Mouse (Mus musculus) ES-E14 (cell line): ENCODE measurements around the gene Bag3. TPM values are rescaled to one million over a fixed set of nuclear protein-coding genes. Genes with fewer than 3 reads are reported as not detected.
"Not testable (repeated sequence)": the region's sequence is repeated elsewhere in the genome, so short reads cannot be mapped to it uniquely, and the experiment has no call there.

Source experiments
- DNase-seq: peaks from one replicate; pipeline ENCODE4 v3.0.0-alpha.2; 2013; ENCODE audit warnings: low read depth, low spot score
- H3K27ac ChIP-seq: 2 replicates; pipeline ENCODE4 v1.5.1; 2012; ENCODE audit warnings: low read depth, mild to moderate bottlenecking, low read length, moderate library complexity, mixed read lengths; ENCODE audit not compliant: poor library complexity, insufficient read depth, severe bottlenecking
- H3K36me3 ChIP-seq: 2 replicates; pipeline ENCODE4 v1.6.1; 2012; ENCODE audit warnings: mild to moderate bottlenecking, low read length, moderate library complexity, mixed read lengths; ENCODE audit not compliant: control insufficient read depth, poor library complexity, insufficient read depth, severe bottlenecking
- H3K4me1 ChIP-seq, 2 experiments: fragments of 150-350 bp in 1 of 2; sonication (generic) in 1 of 2; 2 replicates each; pipeline ENCODE4 v1.6.1; 2012; ENCODE audit warnings: low read length in 2 of 2, mild to moderate bottlenecking in 1 of 2, mixed read lengths in 1 of 2; ENCODE audit not compliant: control insufficient read depth in 2 of 2, insufficient read depth in 2 of 2, poor library complexity in 1 of 2
- H3K4me3 ChIP-seq, 2 experiments: fragments of 150-350 bp in 1 of 2; sonication (generic) in 1 of 2; 2 replicates each; pipeline ENCODE4 v1.5.1; 2012; ENCODE audit warnings: low read length in 2 of 2, low read depth in 1 of 2, mild to moderate bottlenecking in 1 of 2, mixed read lengths in 1 of 2; ENCODE audit not compliant: insufficient read depth in 1 of 2, poor library complexity in 1 of 2, severe bottlenecking in 1 of 2
- H3K9ac ChIP-seq: 2 replicates; pipeline ENCODE4 v1.6.1; 2012; ENCODE audit warnings: low read depth, mild to moderate bottlenecking, low read length, mixed read lengths; ENCODE audit not compliant: poor library complexity, insufficient read depth, severe bottlenecking
- H3K9me3 ChIP-seq: fragments of 150-350 bp; sonication (generic); 2 replicates; pipeline ENCODE4 v1.6.1; 2012; ENCODE audit warnings: low read depth, mild to moderate bottlenecking, low read length; ENCODE audit not compliant: control insufficient read depth, insufficient read depth
- CHD2 ChIP-seq: IDR thresholded peaks from 2 replicates; pipeline ENCODE4 v1.6.1; 2014; ENCODE audit warnings: mild to moderate bottlenecking, low read depth, low read length, inconsistent platforms
- HCFC1 ChIP-seq: IDR thresholded peaks from 2 replicates; pipeline ENCODE4 v1.6.1; 2012; ENCODE audit warnings: low read length, inconsistent platforms, borderline replicate concordance; ENCODE audit not compliant: insufficient read depth
- MAFK ChIP-seq: IDR thresholded peaks from 2 replicates; pipeline ENCODE4 v1.6.1; 2014; ENCODE audit warnings: mild to moderate bottlenecking, low read depth, low read length, inconsistent platforms; ENCODE audit not compliant: insufficient read depth
- ZC3H11A ChIP-seq: IDR thresholded peaks from 2 replicates; pipeline ENCODE4 v1.6.1; 2012; ENCODE audit warnings: low read depth, mild to moderate bottlenecking, inconsistent platforms, low read length, borderline replicate concordance
- ZNF384 ChIP-seq: IDR thresholded peaks from 2 replicates; pipeline ENCODE4 v1.6.1; 2012; ENCODE audit warnings: low read depth, low read length, inconsistent platforms
- in situ Hi-C, 2 experiments: fragments of 600-800 bp; cut with MboI; formaldehyde crosslinking; loops; one replicate each; pipeline ENCODE4 v1.15.1; 2025; ENCODE audit warnings: low sequenced_read_pairs in 2 of 2, inconsistent platforms in 1 of 2; ENCODE audit not compliant: unreplicated experiment in 2 of 2
- total RNA-seq: library from RNA; depleted of rRNA; stranded (reverse); fragments of 300-350 nt; gene quantifications from 2 replicates; pipeline ENCODE4 v1.2.3, GENCODE M21; 2012

The Bag3 gene
- total RNA-seq, 1 experiment = 13.6 TPM

DNA sequence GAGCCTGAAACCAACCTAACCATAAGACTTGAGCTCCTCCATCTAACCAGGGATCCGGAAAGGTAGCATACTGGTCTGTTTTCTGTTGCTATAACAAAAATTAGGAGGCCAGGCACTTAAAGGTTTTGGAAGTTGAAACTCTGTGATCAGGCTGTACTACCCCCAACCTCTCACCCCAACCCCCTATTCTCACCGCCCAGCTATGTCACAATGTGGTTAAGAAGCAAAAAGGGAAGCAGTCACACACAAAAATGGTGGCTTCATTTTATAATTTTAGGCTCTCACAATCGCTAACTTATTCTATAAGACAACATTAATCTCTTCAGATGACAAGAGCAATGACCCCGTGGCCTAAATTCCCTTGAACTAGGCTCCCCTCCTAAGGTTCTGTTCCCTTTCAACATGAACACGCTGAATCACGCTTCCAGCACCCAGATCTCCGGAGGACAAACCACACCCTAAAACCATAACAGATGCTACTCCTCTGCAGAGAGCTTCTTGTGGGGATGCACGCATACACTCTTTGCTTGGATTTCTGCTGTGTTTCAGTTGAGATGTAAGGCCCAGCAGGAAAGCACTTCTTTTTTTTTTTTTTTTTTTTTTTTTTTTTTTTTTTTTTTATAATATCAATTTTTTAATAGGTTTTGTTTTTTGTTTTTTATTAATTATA lies 46.7 kb downstream of the Bag3 start:
- H3K36me3 ChIP-seq = no peaks in the 10 kb centered on the region
- TF ChIP-seq HCFC1 (no peak), MAFK (no peak), CHD2 (no peak), ZNF384 (no peak), ZC3H11A (no peak)
- in situ Hi-C loops = no loop called here
- no peak overlapping the region for H3K27ac ChIP-seq
- no peak overlapping the region for H3K4me3 ChIP-seq
- H3K4me1 ChIP-seq = peaks cover 6 to 9% of the 10 kb centered on the region in 2 experiments; a peak in 2 of 4 replicates
- H3K9me3 ChIP-seq = no peaks in the 10 kb centered on the region
- no peak for DNase-seq
- no peak overlapping the region for H3K9ac ChIP-seq

GRCm38 (mm10) chr7:128570657-128571056 lies 47.2 kb downstream of the Bag3 start:
- in situ Hi-C loops = not testable (repeated sequence)

DNA sequence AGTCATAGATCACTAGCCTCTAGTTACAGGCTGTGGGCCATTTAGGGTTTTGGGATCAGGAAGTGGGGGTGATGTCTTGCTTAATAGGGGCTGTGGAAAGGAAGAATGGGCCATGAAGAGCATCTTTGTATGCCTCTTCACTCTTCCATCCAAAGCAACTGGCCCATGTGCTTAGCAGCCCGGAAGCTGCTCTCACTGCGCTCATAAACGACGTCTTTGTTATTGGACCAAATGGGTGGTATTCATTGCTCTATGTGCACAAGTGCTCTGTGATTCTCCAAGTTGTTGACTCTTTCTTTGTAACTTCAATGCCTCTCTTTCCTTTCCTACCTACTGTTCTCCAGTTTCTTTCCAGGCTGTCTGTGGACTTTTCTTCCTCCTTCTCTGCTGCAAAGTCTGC lies 48.6 kb downstream of the Bag3 start:
- TF ChIP-seq ZC3H11A = no peak
- TF ChIP-seq MAFK = no peak
- TF ChIP-seq ZNF384 = no peak
- TF ChIP-seq CHD2 = no peak
- TF ChIP-seq HCFC1 = no peak
- Histone ChIP-seq H3K9ac (no peak overlapping the region), H3K4me3 (no peak overlapping the region), H3K4me1 (peaks cover 0 to 3% of the 10 kb centered on the region in 2 experiments; a peak in 1 of 4 replicates), H3K36me3 (no peaks in the 10 kb centered on the region), H3K27ac (no peak overlapping the region), H3K9me3 (no peaks in the 10 kb centered on the region)
- in situ Hi-C loops = no loop called here
- DNase-seq = no peak

More at GRCm38 (mm10) chr7:128570657-128571056, 47.2 kb downstream of the Bag3 start:
- DNase-seq, H3K9ac ChIP-seq, H3K9me3 ChIP-seq, H3K4me3 ChIP-seq, H3K36me3 ChIP-seq, H3K4me1 ChIP-seq, H3K27ac ChIP-seq: not testable (repeated sequence)

DNA sequence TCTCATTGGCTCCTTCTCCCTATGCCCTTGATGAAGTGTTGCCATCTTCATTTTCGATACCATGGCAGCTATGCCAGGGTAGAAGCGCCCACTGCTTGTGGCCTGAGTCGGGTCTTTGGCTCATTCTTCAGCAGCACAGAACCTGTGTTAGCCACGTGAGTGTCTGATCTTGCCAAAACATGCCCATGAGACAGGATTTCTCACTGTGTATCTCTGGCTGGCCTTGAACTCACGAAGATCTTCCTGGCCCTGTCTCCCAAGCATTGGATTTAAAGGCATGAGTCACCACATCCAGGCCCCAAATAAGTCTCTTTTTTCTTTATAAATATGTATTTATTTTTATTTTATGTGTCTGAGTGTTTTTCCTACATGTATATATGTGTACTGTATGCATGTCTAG lies 51.8 kb downstream of the Bag3 start:
- no peak for DNase-seq
- TF ChIP-seq ZC3H11A (no peak), ZNF384 (no peak), CHD2 (no peak), MAFK (no peak), HCFC1 (no peak)
- Histone ChIP-seq H3K4me3 (no peak overlapping the region), H3K27ac (no peak overlapping the region), H3K9ac (no peak overlapping the region), H3K36me3 (no peaks in the 10 kb centered on the region), H3K4me1 (peaks cover 0 to 3% of the 10 kb centered on the region in 2 experiments; a peak in 1 of 4 replicates), H3K9me3 (no peaks in the 10 kb centered on the region)
- in situ Hi-C loops = no loop called here

GRCm38 (mm10) chr7:128575794-128576193 lies 52.4 kb downstream of the Bag3 start:
- peaks cover 0 to 3% of the 10 kb centered on the region in 2 experiments; a peak in 1 of 4 replicates for H3K4me1 ChIP-seq
- no peaks in the 10 kb centered on the region for H3K9me3 ChIP-seq
- no peak overlapping the region for H3K27ac ChIP-seq
- DNase-seq = no peak
- TF ChIP-seq MAFK = no peak
- TF ChIP-seq ZC3H11A = no peak
- no peak for TF ChIP-seq HCFC1
- no peak for TF ChIP-seq CHD2
- no peak for TF ChIP-seq ZNF384
- in situ Hi-C loops = no loop called here
- H3K9ac ChIP-seq = no peak overlapping the region
- no peak overlapping the region for H3K4me3 ChIP-seq
- H3K36me3 ChIP-seq = no peaks in the 10 kb centered on the region
